Mouse (Mus musculus): Measurements from ENCODE around the gene Ehbp1.

- TF ChIP-seq CTCF (IDR thresholded peaks at IDR 0.05; ENCODE audit: low read depth, low read length) (no peak), POLR2A (IDR thresholded peaks at IDR 0.05; ENCODE audit: insufficient read depth, low read length) (no peak)
Measured at GRCm38 (mm10) chr11:22194607-22195006, 147.5 kb downstream of the Ehbp1 start.
